Mouse (Mus musculus) hindbrain, embryonic 12.5 days (tissue): Measurements from ENCODE around the gene Cfc1. TPM values are rescaled to one million over a fixed set of nuclear protein-coding genes. Genes with fewer than 3 reads are reported as not detected.
A peak's percentile ranks its signal among the peaks of the same experiment; 100 is the strongest.

Experiments used
- ATAC-seq: fragments of 200-750 bp; cut with Nextera tagmentation; 2 replicates; pipeline ENCODE4 v1.8.0; 2017; ENCODE audit warnings: moderate TSS enrichment; ENCODE audit not compliant: low FRiP score
- H3K27ac ChIP-seq: fragments of 300-500 bp; sonication (generic); 2 replicates; pipeline ENCODE4 v1.5.1; 2016; ENCODE audit warnings: mild to moderate bottlenecking
- H3K27me3 ChIP-seq: fragments of 300-500 bp; sonication (generic); 2 replicates; pipeline ENCODE4 v1.6.1; 2016; ENCODE audit warnings: mild to moderate bottlenecking
- H3K36me3 ChIP-seq: fragments of 300-500 bp; sonication (generic); 2 replicates; pipeline ENCODE4 v1.6.1; 2016; ENCODE audit warnings: mild to moderate bottlenecking
- H3K4me1 ChIP-seq: fragments of 300-500 bp; sonication (generic); 2 replicates; pipeline ENCODE4 v1.6.1; 2016
- H3K4me2 ChIP-seq: fragments of 300-500 bp; sonication (generic); replicated peaks from 2 replicates; pipeline ENCODE4 v1.6.1; 2016; ENCODE audit warnings: mild to moderate bottlenecking
- H3K4me3 ChIP-seq: fragments of 300-500 bp; sonication (generic); 2 replicates; pipeline ENCODE4 v1.5.1; 2016; ENCODE audit warnings: mild to moderate bottlenecking
- H3K9ac ChIP-seq: fragments of 300-500 bp; sonication (generic); 2 replicates; pipeline ENCODE4 v1.6.1; 2016; ENCODE audit warnings: mild to moderate bottlenecking, moderate library complexity
- H3K9me3 ChIP-seq: fragments of 300-500 bp; sonication (generic); replicated peaks from 2 replicates; pipeline ENCODE4 v1.6.1; 2016; ENCODE audit warnings: mild to moderate bottlenecking
- WGBS: fragments of 180-500 bp; shearing (Covaris S2); methylation state at CpG from one replicate; pipeline ENCODE4 v1.1.7; 2016; 5-methylcytosine and 5-hydroxymethylcytosine counted together
- polyA plus RNA-seq: library from polyadenylated mRNA; unstranded; fragments of >200 nt; fragmentation: Nextera tagmentation; extraction: Ambion mirVana; gene quantifications from 2 replicates; pipeline ENCODE4 v1.2.1, GENCODE M21; 2016

Gene Cfc1
- polyA plus RNA-seq, 1 experiment from 2014 or later, result not detected

- Histone ChIP-seq H3K4me1 (no peaks in the 10 kb centered on the region), H3K4me2 (no peak overlapping the region), H3K27me3 (no peaks in the 10 kb centered on the region), H3K27ac (no peak overlapping the region), H3K4me3 (no peak overlapping the region), H3K36me3 (no peaks in the 10 kb centered on the region), H3K9me3 (no peaks in the 10 kb centered on the region), H3K9ac (no peak overlapping the region)
- ATAC-seq, result no peak
- 85% methylated on average over 8 of the region's 8 CpGs for WGBS
Measured at GRCm38 (mm10) chr1:34564383-34565045, 29.1 kb downstream of the Cfc1 start.

- Histone ChIP-seq H3K4me2 (no peak overlapping the region), H3K36me3 (no peaks in the 10 kb centered on the region), H3K4me3 (no peak overlapping the region), H3K9me3 (no peaks in the 10 kb centered on the region), H3K27ac (no peak overlapping the region), H3K9ac (no peak overlapping the region), H3K4me1 (no peaks in the 10 kb centered on the region), H3K27me3 (no peaks in the 10 kb centered on the region)
- WGBS, result 97% methylated on average over 2 of the region's 2 CpGs
- no peak for ATAC-seq
Measured at GRCm38 (mm10) chr1:34568120-34568519, 32.7 kb downstream of the Cfc1 start.

- ATAC-seq, result no peak
- no peak overlapping the region for H3K4me2 ChIP-seq
- H3K4me1 ChIP-seq, result no peaks in the 10 kb centered on the region
- 96% methylated on average over 2 of the region's 2 CpGs for WGBS
- H3K27me3 ChIP-seq, result no peaks in the 10 kb centered on the region
- H3K9me3 ChIP-seq, result no peaks in the 10 kb centered on the region
- H3K9ac ChIP-seq, result no peak overlapping the region
- H3K36me3 ChIP-seq, result no peaks in the 10 kb centered on the region
- no peak overlapping the region for H3K27ac ChIP-seq
- no peak overlapping the region for H3K4me3 ChIP-seq
Measured at GRCm38 (mm10) chr1:34569876-34570275, 34.4 kb downstream of the Cfc1 start.

- Histone ChIP-seq H3K36me3 (no peaks in the 10 kb centered on the region), H3K27me3 (no peaks in the 10 kb centered on the region), H3K4me2 (no peak overlapping the region), H3K27ac (no peak overlapping the region), H3K4me3 (no peak overlapping the region), H3K4me1 (no peaks in the 10 kb centered on the region), H3K9me3 (no peaks in the 10 kb centered on the region), H3K9ac (no peak overlapping the region)
- no peak for ATAC-seq
- 76% methylated on average over 6 of the region's 6 CpGs for WGBS
Measured at GRCm38 (mm10) chr1:34571431-34571830, 36.0 kb downstream of the Cfc1 start.

- Histone ChIP-seq H3K9me3 (no peaks in the 10 kb centered on the region), H3K4me2 (no peak overlapping the region), H3K4me1 (no peaks in the 10 kb centered on the region), H3K4me3 (no peak overlapping the region), H3K27me3 (peaks cover 6% of the 10 kb centered on the region), H3K36me3 (no peaks in the 10 kb centered on the region), H3K27ac (no peak overlapping the region), H3K9ac (no peak overlapping the region)
- WGBS, result 83% methylated on average over 6 of the region's 6 CpGs
- ATAC-seq, result no peak
Measured at GRCm38 (mm10) chr1:34573221-34573620, 37.8 kb downstream of the Cfc1 start.

GRCm38 (mm10) chr1:34578851-34579781 is 43.7 kb downstream of the Cfc1 start, which contains the start of gene Amer3:
Gene Amer3, plus strand, starts transcription at chr1:34579657.
- H3K4me1 ChIP-seq, result peaks cover 11% of the 10 kb centered on the region
- peak within 1 kb of the TSS; percentile 85 for H3K27ac ChIP-seq

GRCm38 (mm10) chr1:34579782-34580356 is 44.4 kb downstream of the Cfc1 start:
- peak; percentile 78 for ATAC-seq
- peak overlapping the region; percentile 81 for H3K4me2 ChIP-seq
- peaks cover 11% of the 10 kb centered on the region for H3K4me1 ChIP-seq
- H3K9me3 ChIP-seq, result no peaks in the 10 kb centered on the region
- H3K27me3 ChIP-seq, result peaks cover 33% of the 10 kb centered on the region
- H3K4me3 ChIP-seq, result peak overlapping the region; percentile 51
- 2% methylated on average over 18 of the region's 18 CpGs for WGBS
- H3K9ac ChIP-seq, result peak overlapping the region; percentile 65
- no peaks in the 10 kb centered on the region for H3K36me3 ChIP-seq
- H3K27ac ChIP-seq, result peak overlapping the region; percentile 85

More at GRCm38 (mm10) chr1:34578851-34579781, 43.7 kb downstream of the Cfc1 start, which contains the start of gene Amer3:
- H3K4me2 ChIP-seq, result peak within 1 kb of the TSS; percentile 81
- H3K4me3 ChIP-seq, result peak within 1 kb of the TSS; percentile 51
- under 1% methylated on average over 53 of the region's 53 CpGs for WGBS
- peak; percentile 94 for ATAC-seq
- H3K27me3 ChIP-seq, result peaks cover 33% of the 10 kb centered on the region
- H3K9me3 ChIP-seq, result no peaks in the 10 kb centered on the region
- H3K9ac ChIP-seq, result peak within 1 kb of the TSS; percentile 65
- H3K36me3 ChIP-seq, result no peaks in the 10 kb centered on the region

GRCm38 (mm10) chr1:34582218-34582617 is 46.8 kb downstream of the Cfc1 start:
- WGBS, result 80% methylated on average over 6 of the region's 6 CpGs
- Histone ChIP-seq H3K27ac (no peak overlapping the region), H3K27me3 (peaks cover 33% of the 10 kb centered on the region), H3K9ac (no peak overlapping the region), H3K4me3 (no peak overlapping the region), H3K4me1 (peaks cover 11% of the 10 kb centered on the region), H3K9me3 (no peaks in the 10 kb centered on the region), H3K36me3 (peaks cover 7% of the 10 kb centered on the region; the same call in 1 of the 2 replicates), H3K4me2 (no peak overlapping the region)
- ATAC-seq, result no peak

- ATAC-seq, result 0 out of 2 replicates have a peak, but pooled peaks have one; percentile 9
- 21% methylated on average over 4 of the region's 4 CpGs for WGBS
- Histone ChIP-seq H3K36me3 (peaks cover 22% of the 10 kb centered on the region), H3K27ac (no peak overlapping the region), H3K4me2 (no peak overlapping the region), H3K9me3 (no peaks in the 10 kb centered on the region), H3K4me3 (no peak overlapping the region), H3K4me1 (peaks cover 11% of the 10 kb centered on the region), H3K9ac (no peak overlapping the region), H3K27me3 (peaks cover 20% of the 10 kb centered on the region)
Measured at GRCm38 (mm10) chr1:34583821-34584263, 48.4 kb downstream of the Cfc1 start.

GRCm38 (mm10) chr1:34584736-34585135 is 49.3 kb downstream of the Cfc1 start:
- 79% methylated on average over 4 of the region's 4 CpGs for WGBS
- no peak overlapping the region for H3K27ac ChIP-seq
- no peak overlapping the region for H3K4me3 ChIP-seq
- H3K9me3 ChIP-seq, result no peaks in the 10 kb centered on the region
- no peak for ATAC-seq
- no peak overlapping the region for H3K4me2 ChIP-seq
- peaks cover 27% of the 10 kb centered on the region for H3K36me3 ChIP-seq
- peaks cover 8% of the 10 kb centered on the region for H3K4me1 ChIP-seq
- no peak overlapping the region for H3K9ac ChIP-seq
- H3K27me3 ChIP-seq, result peaks cover 14% of the 10 kb centered on the region; the same call in 1 of the 2 replicates

GRCm38 (mm10) chr1:34587298-34588096 is 52.0 kb downstream of the Cfc1 start:
- WGBS, result 83% methylated on average over 22 of the region's 22 CpGs
- H3K4me3 ChIP-seq, result no peak overlapping the region
- no peak overlapping the region for H3K4me2 ChIP-seq
- no peaks in the 10 kb centered on the region for H3K27me3 ChIP-seq
- no peaks in the 10 kb centered on the region for H3K4me1 ChIP-seq
- H3K27ac ChIP-seq, result no peak overlapping the region
- H3K9ac ChIP-seq, result no peak overlapping the region
- H3K36me3 ChIP-seq, result peaks cover 30% of the 10 kb centered on the region
- ATAC-seq, result no peak; the same call in 1 of the 2 replicates
- no peaks in the 10 kb centered on the region for H3K9me3 ChIP-seq
